Mouse (Mus musculus): ENCODE results near the gene Ggct.

The Ggct gene

GRCm38 (mm10) chr6:54992734-54993260 lies at the start of gene Ggct:
TSS of gene Ggct (minus strand) at chr6:54992950.
- DNase-seq (ENCODE audit: low read depth, low spot score), result peak; percentile 90

GRCm38 (mm10) chr6:55040031-55040430 lies 47.3 kb upstream of the Ggct start:
- no peak for DNase-seq (ENCODE audit: low read depth, low spot score)

- DNase-seq (ENCODE audit: low read depth, low spot score), result no peak
Measured at GRCm38 (mm10) chr6:55039446-55039783, 46.7 kb upstream of the Ggct start.

GRCm38 (mm10) chr6:55038671-55039445 lies 46.1 kb upstream of the Ggct start:
- no peak for DNase-seq (ENCODE audit: low read depth, low spot score)

GRCm38 (mm10) chr6:55037799-55038670 lies 45.3 kb upstream of the Ggct start, which contains the start of gene Gars:
TSS of gene Gars (plus strand) at chr6:55038007.
- peak; percentile 61 for DNase-seq (ENCODE audit: low read depth, low spot score)

GRCm38 (mm10) chr6:55036731-55037130 lies 44.0 kb upstream of the Ggct start:
- no peak for DNase-seq (ENCODE audit: low read depth, low spot score)

- DNase-seq (ENCODE audit: low read depth, low spot score), result no peak
Measured at GRCm38 (mm10) chr6:55027642-55028041, 34.9 kb upstream of the Ggct start.

GRCm38 (mm10) chr6:55021806-55022205 lies 29.1 kb upstream of the Ggct start:
- DNase-seq (ENCODE audit: low read depth, low spot score), result no peak

- peak; percentile 34 for DNase-seq (ENCODE audit: low read depth, low spot score)
Measured at GRCm38 (mm10) chr6:55018417-55018816, 25.7 kb upstream of the Ggct start.

- peak; percentile 69 for DNase-seq (ENCODE audit: low read depth, low spot score)
Measured at GRCm38 (mm10) chr6:55016710-55017583, 24.2 kb upstream of the Ggct start.

GRCm38 (mm10) chr6:55016236-55016635 lies 23.5 kb upstream of the Ggct start:
- DNase-seq (ENCODE audit: low read depth, low spot score), result peak; percentile 60

GRCm38 (mm10) chr6:55014184-55014583 lies 21.4 kb upstream of the Ggct start:
- DNase-seq (ENCODE audit: low read depth, low spot score), result no peak

GRCm38 (mm10) chr6:55012516-55012915 lies 19.8 kb upstream of the Ggct start:
- no peak for DNase-seq (ENCODE audit: low read depth, low spot score)

- no peak for DNase-seq (ENCODE audit: low read depth, low spot score)
Measured at GRCm38 (mm10) chr6:55010330-55011091, 17.8 kb upstream of the Ggct start.

- no peak for DNase-seq (ENCODE audit: low read depth, low spot score)
Measured at GRCm38 (mm10) chr6:55009391-55010230, 16.9 kb upstream of the Ggct start.

GRCm38 (mm10) chr6:55008401-55008800 lies 15.7 kb upstream of the Ggct start:
- DNase-seq (ENCODE audit: low read depth, low spot score), result no peak

GRCm38 (mm10) chr6:55003559-55003958 lies 10.8 kb upstream of the Ggct start:
- no peak for DNase-seq (ENCODE audit: low read depth, low spot score)

GRCm38 (mm10) chr6:55002438-55002837 lies 9.7 kb upstream of the Ggct start:
- no peak for DNase-seq (ENCODE audit: low read depth, low spot score)

- no peak for DNase-seq (ENCODE audit: low read depth, low spot score)
Measured at GRCm38 (mm10) chr6:55001320-55001719, 8.6 kb upstream of the Ggct start.

GRCm38 (mm10) chr6:54997726-54998125 lies 5.0 kb upstream of the Ggct start:
- DNase-seq (ENCODE audit: low read depth, low spot score), result no peak
